In the genomic region with DNA sequence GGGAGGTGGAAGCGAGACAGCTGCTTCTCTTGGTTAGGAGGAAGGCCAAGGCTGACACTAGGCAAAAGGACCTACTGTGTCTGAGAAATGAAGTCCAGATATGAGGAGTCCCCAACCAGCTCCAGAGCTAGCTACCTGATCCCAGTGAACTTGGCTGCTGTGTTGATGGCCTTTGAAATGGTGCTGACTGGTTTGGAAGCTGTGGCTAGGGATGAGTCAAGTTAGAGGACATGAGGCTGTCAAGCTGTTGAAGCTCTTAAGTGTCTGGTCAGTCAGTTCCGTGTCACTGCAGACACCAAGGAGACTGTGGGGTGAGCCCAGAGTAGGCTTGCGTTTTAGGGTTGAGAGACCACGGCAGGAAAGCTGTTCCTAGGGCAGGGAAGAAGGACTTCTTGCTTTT, we compare ENCODE assay signal across 14 mouse cellular contexts. TPM values are rescaled to one million over a fixed set of nuclear protein-coding genes. Genes with fewer than 3 reads are reported as not detected.
"Had no signal": no experiment of that assay in that cellular context is flagged by ENCODE, and none has a peak within 500 bp of the region (broad histone marks: within the 10 kb centered on the region; RNA-seq: fewer than 3 reads in every experiment).

No protein-coding gene starts in this region.

- H3K36me3 ChIP-seq: kidney, embryonic 15.5 days; limb, embryonic 15.5 days; midbrain, embryonic 13.5 days had no signal

- DNase-seq: kidney, adult 18-20 months; kidney, postnatal 14 days; lung, adult 2 months; lung, postnatal 36 days; right cerebral cortex, postnatal 14 days; thymus, adult 18-20 months; thymus, postnatal 14 days had no signal

- H3K4me2 ChIP-seq: kidney, embryonic 15.5 days; limb, embryonic 15.5 days; midbrain, embryonic 13.5 days had no signal

- H3K27ac ChIP-seq: kidney, embryonic 15.5 days; limb, embryonic 15.5 days; midbrain, embryonic 13.5 days had no signal

- H3K9me3 ChIP-seq: kidney, embryonic 15.5 days; limb, embryonic 15.5 days; midbrain, embryonic 13.5 days had no signal

- H3K4me3 ChIP-seq: kidney, embryonic 15.5 days; limb, embryonic 15.5 days; midbrain, embryonic 13.5 days had no signal

- H3K27me3 ChIP-seq: kidney, embryonic 15.5 days; limb, embryonic 15.5 days; midbrain, embryonic 13.5 days had no signal

- H3K9ac ChIP-seq: kidney, embryonic 15.5 days; limb, embryonic 15.5 days; midbrain, embryonic 13.5 days had no signal

- ATAC-seq: lung, postnatal 0 days; midbrain, embryonic 13.5 days had no signal

RNA-seq across cellular contexts. Expression of gene 1810049J17Rik, which starts 12.7 kb away (rescaled TPM):
- total RNA-seq: midbrain, postnatal 0 days had no signal
- polyA plus RNA-seq: kidney, embryonic 15.5 days; large intestine, adult 2 months; lung, adult 2 months; small intestine, adult 2 months had no signal
